Mouse (Mus musculus): ENCODE measurements at regions not wholly inside any gene's neighbourhood (a gene's known extent, or its start where the extent isn't known, plus 50 kb on each side); places are given as distances from the start of the nearest gene placed in this dataset.

DNA sequence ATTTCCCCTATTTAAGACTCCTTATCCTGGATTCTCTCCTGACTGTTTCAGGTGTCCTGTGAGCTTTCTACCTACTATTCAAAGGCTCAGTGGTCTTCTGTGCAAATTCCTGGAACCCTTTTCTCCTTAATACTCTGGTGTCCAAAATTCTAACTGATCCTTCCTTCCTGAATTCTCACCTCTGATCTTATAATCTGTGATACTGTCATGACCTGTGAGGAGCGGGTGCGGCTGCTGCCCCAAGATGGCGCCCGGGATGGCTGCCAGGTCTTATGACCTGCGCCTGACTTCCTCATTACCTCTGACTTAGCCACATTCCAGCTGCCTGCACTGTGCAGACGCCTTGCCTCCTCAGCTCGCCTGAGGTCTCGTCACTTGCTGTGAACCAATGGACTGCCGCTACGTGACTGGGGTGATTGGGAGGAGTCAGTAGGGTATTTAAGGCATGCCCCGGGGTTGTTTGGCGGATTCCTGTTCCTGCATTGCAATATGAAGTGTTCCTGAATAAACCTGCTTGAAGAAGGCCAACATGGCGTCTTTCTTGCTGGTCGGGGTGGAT, 131.2 kb downstream of the Ptbp2 start:
- DNase-seq, result no peak

DNA sequence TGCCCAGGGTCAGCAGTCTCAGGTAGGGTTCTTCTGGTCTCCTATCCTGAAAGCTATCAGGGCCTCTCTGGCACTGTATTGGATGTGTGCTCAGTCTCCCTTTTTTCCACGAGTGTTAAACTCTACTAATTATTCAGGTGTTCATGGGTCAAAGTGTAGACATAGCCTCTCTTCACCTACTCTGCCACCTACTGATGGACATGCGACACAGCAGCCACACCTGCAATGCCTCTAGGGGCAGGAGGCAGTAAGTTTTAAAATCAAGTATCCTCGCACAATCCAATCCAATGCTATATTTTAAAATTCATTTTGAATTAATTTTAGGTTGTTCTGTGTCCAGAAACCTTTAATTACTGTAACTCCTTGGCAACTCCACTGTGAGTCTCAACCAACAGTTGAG, 145.6 kb downstream of the Ptbp2 start:
- no peak for DNase-seq

DNA sequence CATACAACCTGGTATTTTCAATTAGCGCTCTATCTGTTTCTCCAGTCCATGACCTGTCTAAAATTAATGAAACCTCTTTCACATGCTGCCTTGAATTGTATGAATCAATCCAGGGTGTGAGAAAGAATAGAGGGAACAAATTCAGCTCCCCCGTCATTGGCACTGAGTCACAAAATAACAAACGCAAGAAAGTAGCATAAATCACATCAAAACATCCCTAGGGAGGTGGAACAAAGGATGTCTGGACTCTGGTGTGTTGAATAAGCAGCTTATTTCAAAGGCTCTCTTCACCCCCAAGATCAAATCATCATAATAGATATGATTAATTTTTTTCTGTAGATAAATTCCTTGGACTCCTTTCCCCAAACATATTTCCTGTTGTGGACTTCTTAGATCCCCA, 148.6 kb downstream of the Ptbp2 start:
- DNase-seq, result no peak

DNA sequence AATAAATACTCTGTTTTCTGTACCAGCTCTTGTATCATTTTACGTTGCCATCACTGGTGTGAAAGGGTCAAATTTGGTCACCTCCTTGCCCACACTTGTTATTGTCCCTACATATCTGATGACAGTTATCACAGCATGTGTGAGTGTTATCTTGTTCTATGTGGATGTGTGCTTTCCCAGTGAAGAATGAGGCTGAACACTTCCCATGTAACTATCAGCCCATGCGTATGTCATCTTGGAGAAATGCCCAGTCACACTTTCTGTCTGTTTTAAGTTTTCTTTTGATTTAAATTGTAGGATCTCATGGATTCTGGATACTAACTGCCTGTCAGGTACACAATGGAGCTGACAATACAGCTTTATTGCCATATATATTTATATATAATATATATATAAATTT, 150.8 kb downstream of the Ptbp2 start:
- no peak for DNase-seq

DNA sequence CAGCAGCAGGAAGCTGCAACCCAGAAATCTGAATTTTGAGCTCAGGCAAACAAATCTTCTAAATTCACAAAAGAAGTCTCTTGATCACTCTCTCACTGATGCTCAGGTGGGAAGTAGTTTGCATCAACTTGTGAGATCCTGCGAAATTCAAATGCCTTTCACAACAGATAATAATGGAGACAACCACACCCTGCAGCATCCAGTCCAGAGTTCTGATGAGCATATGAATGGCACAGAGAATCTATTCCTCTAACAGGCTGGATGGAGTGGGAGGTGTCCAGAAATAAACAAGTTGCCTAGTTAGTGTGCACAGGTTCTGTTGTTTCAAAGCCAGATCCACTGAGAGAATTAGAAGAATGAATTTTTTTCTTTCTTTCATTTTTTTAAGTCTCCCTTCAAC, 178.2 kb downstream of the Ptbp2 start:
- no peak for DNase-seq

DNA sequence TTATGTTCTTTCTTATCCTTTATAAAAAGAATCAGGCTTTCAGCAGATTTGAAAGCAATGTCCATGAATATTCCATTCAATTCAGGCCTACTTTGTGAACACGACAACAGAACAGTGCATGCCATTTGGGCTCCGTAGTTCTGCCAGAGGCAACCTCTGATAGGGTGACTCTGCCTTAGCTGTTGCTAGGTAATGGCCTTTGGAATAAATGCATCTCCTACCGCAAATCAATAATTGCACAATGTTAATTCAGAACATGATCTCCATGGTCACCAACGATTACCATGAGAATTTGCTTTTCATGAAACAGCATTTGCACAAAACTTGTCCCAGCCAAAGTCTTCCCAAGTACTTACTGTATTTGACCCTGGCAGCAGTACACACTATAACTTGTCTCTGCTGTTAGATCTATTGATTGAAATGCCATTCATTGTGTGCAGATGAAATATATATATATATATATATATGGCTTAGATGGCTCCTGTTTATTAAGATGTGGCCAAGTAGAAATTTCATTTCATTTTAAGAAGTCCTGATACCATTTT, 195.3 kb downstream of the Ptbp2 start:
- DNase-seq, result no peak

DNA sequence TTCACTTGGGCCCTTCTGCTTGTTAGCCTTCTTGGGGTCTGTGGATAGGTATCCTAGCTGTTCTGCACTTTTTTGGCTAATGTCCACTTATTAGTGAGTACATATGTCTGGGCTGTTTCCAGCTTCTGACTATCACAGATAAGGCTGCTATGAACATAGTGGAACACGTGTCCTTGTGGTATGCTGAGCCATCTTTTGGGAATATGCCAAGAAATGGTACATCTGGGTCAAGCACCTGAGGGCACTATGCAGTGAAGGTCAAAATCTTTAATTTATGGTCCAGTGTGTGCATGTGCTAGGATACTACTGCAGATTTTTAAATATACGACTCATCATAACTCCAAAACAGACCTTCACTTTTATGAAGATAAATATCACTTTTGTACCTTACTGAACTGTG, 196.3 kb downstream of the Ptbp2 start:
- no peak for DNase-seq

DNA sequence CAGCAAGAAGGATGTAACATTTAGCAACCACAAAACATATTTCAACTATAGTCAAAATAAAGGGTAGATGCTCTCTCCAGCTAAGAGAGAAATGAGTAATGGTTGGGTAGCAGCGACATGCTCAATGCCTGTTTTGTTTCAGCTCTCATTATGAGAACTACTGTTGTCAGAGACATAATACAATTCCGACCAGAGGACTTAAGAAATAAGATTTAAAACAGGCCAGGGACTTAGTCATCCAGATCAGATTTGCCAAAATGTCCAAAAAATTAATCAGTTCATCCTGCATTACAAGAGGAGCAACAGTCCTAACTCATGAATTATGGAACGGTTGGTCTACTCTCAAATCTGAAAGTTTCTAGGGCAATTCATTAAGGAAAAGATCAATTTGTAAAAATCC, 208.8 kb downstream of the Ptbp2 start:
- DNase-seq, result no peak

DNA sequence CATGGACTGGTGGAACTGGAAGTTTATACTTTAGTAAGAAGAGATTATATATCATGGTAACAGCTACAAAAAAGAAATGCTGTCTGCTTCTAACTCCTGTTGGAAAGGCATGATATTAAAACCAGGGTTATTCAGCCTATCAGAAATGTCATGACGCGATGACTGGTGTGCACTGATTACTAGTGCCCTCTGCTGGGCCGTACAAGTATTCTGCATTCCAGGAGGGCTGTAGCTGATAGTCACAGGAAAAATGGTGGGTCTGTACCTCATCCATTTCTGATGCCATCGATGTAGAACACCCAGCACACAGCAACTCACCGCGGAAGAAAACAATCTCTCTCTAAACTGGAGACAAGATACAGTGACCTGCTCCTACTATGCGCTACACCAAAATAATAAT, 246.4 kb downstream of the Ptbp2 start:
- DNase-seq, result no peak

DNA sequence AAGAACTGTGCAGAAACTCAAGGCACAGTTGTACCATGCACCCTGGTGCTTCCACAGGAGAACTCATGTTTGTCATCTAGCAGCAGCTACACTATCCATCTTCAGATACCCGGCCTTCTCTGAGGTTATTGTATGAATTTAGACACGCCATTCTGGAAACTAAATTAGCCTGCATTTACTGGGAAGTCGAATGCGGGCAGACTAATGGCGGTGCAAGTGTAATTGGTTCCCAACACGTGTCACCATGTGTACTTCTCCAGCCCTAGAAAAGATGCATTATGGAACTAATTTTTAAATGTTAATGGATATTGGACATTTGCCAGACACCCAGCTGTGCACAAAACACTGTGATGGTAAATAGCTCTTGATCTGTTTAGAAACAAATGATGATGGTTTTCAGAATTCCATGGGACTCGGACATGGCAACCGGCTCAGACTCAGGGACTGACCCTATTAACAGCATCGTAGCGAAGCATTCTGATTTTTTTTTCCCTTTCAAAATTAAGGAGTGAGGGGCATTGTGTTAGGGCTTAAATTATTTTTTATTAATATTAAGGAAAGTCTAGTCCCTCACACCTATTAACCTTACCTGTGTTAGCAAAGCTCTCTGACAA, 259.6 kb downstream of the Ptbp2 start:
- no peak for DNase-seq

DNA sequence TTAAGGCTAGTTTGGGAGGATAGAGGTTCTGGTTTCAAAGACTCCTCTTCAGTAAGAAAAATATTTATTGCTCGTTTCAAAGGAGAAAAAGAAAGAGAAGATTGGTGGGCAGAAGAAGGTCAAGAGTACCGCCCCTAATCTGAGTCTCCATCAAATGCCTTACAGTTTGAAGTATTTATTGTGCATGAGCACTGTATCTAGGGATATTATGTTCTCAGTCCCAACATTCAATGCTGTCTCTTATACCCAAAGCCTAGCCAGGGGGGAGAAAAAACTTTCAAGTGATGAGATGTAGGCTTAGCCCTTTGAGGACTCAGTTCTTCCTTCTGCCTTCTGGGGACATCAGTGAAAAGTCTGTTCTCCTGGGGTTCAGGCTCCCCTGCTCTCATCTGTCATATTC, 271.7 kb downstream of the Ptbp2 start:
- no peak for DNase-seq

DNA sequence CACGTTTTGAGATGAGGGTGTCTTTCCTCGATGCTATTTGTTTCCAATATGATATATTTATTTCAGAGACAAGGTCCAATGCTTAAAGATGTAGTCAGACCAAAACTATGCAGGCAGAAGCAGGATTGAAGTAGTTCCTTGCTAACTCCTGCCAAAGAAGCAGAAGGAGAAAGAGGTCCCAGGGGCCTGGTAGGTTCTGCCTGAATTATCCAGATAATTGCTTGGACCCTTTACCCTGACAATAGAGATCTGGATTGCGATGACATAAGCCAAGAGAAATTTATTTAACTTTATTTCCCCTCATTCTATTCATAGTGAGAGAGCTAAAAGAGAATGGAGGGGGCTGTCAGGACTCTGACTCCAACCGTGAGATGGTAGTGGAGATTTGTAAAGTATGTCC, 275.1 kb downstream of the Ptbp2 start:
- no peak for DNase-seq

DNA sequence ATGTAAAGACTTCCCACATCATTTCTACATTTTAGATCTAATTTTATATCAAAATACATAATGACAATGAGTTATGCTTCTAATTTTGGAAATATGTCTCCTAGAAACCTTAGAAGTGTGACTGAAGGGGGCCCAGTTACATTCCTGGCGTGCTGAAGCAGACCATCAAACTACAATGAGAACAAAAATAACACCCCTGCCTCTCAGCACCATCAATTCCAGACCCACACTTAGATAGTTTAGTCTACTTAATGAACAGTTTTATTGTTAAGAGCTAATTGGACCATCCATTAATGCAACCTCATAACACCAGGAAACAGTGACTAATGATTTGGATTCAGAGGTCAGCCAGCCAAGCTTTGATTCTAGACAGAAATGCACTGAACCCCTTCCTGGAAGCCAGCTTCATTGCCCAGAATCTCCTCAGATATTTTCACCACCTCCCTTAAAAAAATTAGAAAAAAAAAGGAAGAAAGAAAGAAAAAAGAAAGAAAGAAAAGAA, 280.7 kb downstream of the Ptbp2 start:
- DNase-seq, result no peak

DNA sequence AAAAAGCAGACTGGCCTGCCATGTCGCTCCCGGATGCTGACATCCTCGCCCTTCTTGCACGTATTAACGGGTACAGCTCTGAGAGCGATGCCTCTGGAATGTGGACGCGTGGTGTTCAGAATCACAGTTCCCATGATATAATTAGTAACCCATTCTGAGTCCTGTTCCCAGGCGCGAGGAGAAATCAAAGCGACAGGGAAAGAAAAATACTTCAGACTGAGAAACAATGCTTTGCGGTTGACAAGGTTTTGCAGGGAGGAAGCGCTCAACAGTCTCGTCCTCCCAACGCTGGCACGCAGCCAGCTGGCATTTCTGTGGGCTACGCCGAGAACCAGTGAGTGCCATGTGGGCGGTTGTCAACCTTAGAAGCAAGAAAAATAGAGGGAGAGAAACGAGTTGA, 285.6 kb downstream of the Ptbp2 start:
- peak; percentile 60 to 69 for DNase-seq

DNA sequence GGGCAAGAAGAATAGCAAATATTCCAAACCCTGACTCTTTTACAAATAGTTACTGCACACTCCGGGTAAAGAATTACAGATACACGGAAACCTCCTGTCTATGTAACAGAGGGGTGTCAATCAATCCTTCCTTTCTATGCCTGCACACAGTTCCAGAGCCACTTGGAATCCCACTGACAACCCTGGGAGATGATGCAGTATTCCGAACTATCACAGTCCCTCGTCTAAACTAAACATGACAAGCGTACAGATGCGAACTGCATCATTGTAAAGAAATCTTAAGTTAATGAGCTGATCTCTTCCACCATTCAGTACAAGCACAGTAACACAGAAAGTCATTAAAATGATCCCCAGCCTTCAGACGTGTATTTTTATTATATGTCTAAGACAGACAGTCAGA, 286.4 kb downstream of the Ptbp2 start:
- no peak for DNase-seq

DNA sequence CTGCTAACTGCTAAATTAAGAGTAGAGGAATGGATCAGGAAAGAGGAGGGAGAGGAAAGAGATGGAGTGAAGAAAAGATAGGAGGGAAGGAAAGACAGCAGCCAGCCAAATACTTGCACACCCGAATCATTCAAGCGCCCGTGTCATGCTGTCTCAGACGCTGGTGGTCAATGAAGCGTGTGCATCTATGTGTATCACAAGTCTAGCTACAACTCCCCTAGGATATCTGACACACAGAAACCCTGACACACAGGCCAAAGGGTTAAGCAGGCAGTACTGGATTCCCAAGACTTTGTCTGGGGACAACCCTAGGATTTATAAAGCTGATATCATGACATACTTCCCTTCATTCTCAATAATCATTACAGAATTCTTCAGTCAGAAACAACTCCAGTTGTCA, 289.7 kb downstream of the Ptbp2 start:
- no peak for DNase-seq

DNA sequence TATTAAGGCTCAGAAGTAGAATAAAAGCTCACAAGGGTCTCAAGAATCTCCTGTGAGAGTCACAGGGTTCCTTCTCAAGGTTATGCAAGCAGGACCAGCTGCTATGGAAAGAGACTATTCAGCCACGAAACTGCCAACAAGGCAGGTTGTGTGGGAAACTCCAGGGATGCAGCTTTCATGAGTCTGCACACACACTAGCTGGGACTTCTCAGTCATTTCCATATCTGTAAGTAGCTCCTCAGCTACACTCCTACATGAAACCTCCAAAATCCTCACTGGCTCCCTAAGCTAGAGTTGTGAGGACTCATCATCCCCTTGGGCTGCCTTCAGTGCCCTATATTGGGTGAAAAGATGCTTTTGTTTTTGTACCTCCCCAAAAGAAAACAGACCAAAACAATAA, 291.6 kb downstream of the Ptbp2 start:
- DNase-seq, result no peak

DNA sequence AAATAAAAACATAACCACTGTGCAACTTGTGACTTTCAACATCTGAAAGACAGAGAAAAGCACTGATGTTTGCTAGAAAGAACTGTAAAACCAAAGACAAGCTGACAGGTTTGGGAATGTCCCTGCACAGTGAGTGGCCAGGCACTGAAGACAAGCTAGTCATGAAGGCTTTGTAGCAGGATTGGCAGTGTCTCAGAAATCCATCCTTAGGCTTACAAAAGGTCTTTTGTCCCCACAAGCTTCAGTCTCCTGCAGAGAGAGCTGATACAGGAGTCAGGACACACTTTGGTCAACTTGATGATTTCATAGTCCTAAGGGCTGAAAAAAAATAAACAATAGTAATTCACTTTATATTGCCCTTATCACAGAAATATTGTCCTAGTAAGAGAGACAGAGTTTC, 294.9 kb downstream of the Ptbp2 start:
- DNase-seq, result no peak
